Mouse (Mus musculus) heart, adult 2 months (tissue): Measurements from ENCODE around the gene Ier2. TPM values are rescaled to one million over a fixed set of nuclear protein-coding genes. Genes with fewer than 3 reads are reported as not detected.

Experiments used
- DNase-seq, 2 experiments: peaks; one replicate each; pipeline ENCODE4 v3.0.0; 2021
- H3K27ac ChIP-seq: fragments of 200-600 bp; 2 replicates; pipeline ENCODE4 v1.8.1; 2022
- H3K27me3 ChIP-seq: fragments of 200-500 bp; 2 replicates; pipeline ENCODE4 v1.6.1; 2012; ENCODE audit warnings: mild to moderate bottlenecking, low read length, inconsistent platforms, mixed read lengths; ENCODE audit not compliant: control insufficient read depth, insufficient read depth
- H3K36me3 ChIP-seq: fragments of 200-500 bp; 2 replicates; pipeline ENCODE4 v1.6.1; 2012; ENCODE audit warnings: low read length, inconsistent platforms; ENCODE audit not compliant: control insufficient read depth, insufficient read depth
- H3K4me1 ChIP-seq: fragments of 200-500 bp; 2 replicates; pipeline ENCODE4 v1.6.1; 2011; ENCODE audit warnings: low read length; ENCODE audit not compliant: control insufficient read depth, insufficient read depth
- H3K4me3 ChIP-seq: fragments of 200-600 bp; 2 replicates; pipeline ENCODE4 v1.8.1; 2022
- H3K79me2 ChIP-seq: fragments of 200-500 bp; replicated peaks from 2 replicates; pipeline ENCODE4 v1.6.1; 2012; ENCODE audit warnings: mild to moderate bottlenecking, inconsistent platforms, low read length, moderate library complexity, mixed read lengths; ENCODE audit not compliant: control insufficient read depth, insufficient read depth
- H3K9ac ChIP-seq: fragments of 200-500 bp; 2 replicates; pipeline ENCODE4 v1.6.1; 2012; ENCODE audit warnings: low read depth, mild to moderate bottlenecking, control low read depth, inconsistent platforms, low read length, mixed read lengths
- CTCF ChIP-seq: fragments of 200-600 bp; IDR thresholded peaks from 2 replicates; pipeline ENCODE4 v1.8.1; 2022; ENCODE audit warnings: antibody characterized with exemption, mild to moderate bottlenecking, moderate library complexity
- EP300 ChIP-seq: fragments of 200-500 bp; IDR thresholded peaks from 2 replicates; pipeline ENCODE4 v1.6.1; 2011; ENCODE audit warnings: low read depth, low read length, control low read depth; ENCODE audit not compliant: insufficient read depth
- POLR2A ChIP-seq: fragments of 200-500 bp; IDR thresholded peaks from 2 replicates; pipeline ENCODE4 v1.6.1; 2011; ENCODE audit warnings: mild to moderate bottlenecking, low read depth, low read length, control low read depth; ENCODE audit not compliant: insufficient read depth
- WGBS: fragments of 180-500 bp; shearing (Covaris S2); methylation state at CpG from one replicate; pipeline ENCODE4 v1.1.7; 2018; 5-methylcytosine and 5-hydroxymethylcytosine counted together
- intact Hi-C: fragments of 180-260 bp; cut with DNase I; formaldehyde crosslinking; loops from one replicate; pipeline ENCODE4 v1.15.1; 2025
- polyA plus RNA-seq: library from polyadenylated mRNA; depleted of rRNA; stranded (reverse); fragments of >200 nt; gene quantifications from 2 replicates; pipeline ENCODE4 v1.2.3, GENCODE M21; 2012
- total RNA-seq, 2 experiments: library from RNA; stranded (reverse); gene quantifications; 2 replicates each; pipeline ENCODE4 v1.2.3; 2021

Gene Ier2
- total and polyA plus RNA-seq, 3 experiments, result 8.1 to 13.0 (median 11.8) TPM

DNA sequence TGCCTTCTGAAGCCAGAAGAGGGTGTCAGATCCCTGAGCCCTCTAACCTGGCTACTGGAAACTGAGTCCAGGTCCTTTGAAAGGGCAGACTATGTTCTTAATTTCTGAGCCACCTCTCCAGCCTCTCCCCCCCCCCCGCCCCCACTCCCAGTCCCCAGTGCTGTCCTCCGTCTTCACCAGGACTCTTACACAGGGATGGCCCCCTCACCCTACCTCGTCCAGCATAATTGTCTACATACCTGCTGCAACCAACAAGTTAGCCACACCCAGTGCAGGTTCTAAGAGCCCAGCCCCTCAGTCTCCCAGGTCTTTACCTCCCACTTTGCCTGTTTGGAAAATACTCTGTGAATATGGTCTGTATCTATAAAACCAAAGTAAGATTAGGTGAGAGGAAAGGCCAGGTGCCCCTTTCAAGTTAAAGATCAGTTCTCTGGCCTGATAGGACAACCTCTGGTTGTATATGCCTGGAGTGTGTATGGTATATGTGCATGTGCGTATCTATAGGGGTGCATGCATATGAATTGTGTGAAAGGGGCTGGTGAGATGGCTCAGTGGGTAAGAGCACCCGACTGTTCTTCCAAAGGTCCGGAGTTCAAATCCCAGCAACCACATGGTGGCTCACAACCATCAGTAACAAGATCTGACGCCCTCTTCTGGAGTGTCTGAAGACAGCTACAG is 21.9 kb downstream of the Ier2 start:
- TF ChIP-seq POLR2A (no peak), EP300 (no peak), CTCF (no peak)
- H3K27ac ChIP-seq, result no peak overlapping the region
- H3K4me3 ChIP-seq, result no peak overlapping the region
- H3K79me2 ChIP-seq, result no peaks in the 10 kb centered on the region
- no peaks in the 10 kb centered on the region for H3K36me3 ChIP-seq
- H3K4me1 ChIP-seq, result peaks cover 2% of the 10 kb centered on the region; the same call in 1 of the 2 replicates
- no peak overlapping the region for H3K9ac ChIP-seq
- WGBS, result 79% methylated on average over 7 of the region's 7 CpGs
- H3K27me3 ChIP-seq, result no peaks in the 10 kb centered on the region
- intact Hi-C loops, result loop anchor here (2.0 kb wide), 1 partner anchor 170 kb away; no protein-coding TSS in a partner anchor
- no peak for DNase-seq

DNA sequence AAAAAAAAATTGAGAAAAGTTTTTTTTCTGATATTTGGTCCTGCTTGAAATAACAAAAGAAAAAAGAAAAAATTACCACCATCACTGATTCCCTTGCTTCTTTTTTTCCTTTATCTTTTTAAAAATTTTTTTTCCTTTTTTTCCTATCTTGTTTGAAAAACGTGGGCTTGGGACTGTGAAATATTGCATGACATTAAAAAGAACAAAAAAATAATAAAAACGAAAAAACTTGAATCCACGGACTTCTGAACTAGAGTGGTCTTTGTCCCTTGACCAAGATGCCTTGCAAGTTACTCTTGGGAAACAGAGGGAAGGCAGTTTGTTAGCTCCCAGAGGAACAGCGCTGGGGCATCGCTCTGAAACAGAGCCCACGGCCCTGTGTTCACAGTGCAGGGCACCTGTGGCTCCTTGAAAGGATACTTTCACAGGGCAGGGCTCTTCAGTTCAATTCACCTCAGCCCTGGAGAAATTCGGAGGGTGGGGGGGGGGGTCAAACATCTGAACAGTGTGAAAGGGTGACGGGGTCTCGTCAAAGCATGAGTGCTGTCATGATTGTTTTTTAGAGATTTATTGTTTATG is 22.6 kb downstream of the Ier2 start:
- H3K27ac ChIP-seq, result peak overlapping the region; percentile 83
- WGBS, result 36% methylated on average over 9 of the region's 9 CpGs
- no peak for TF ChIP-seq EP300
- no peak for TF ChIP-seq POLR2A
- TF ChIP-seq CTCF, result no peak
- H3K27me3 ChIP-seq, result no peaks in the 10 kb centered on the region
- no peak for DNase-seq
- H3K4me1 ChIP-seq, result peaks cover 2% of the 10 kb centered on the region
- intact Hi-C loops, result loop anchor here (2.0 kb wide), 1 partner anchor 171 kb away; no protein-coding TSS in a partner anchor
- H3K79me2 ChIP-seq, result no peaks in the 10 kb centered on the region
- no peak overlapping the region for H3K9ac ChIP-seq
- H3K4me3 ChIP-seq, result peak overlapping the region; percentile 85
- H3K36me3 ChIP-seq, result no peaks in the 10 kb centered on the region

DNA sequence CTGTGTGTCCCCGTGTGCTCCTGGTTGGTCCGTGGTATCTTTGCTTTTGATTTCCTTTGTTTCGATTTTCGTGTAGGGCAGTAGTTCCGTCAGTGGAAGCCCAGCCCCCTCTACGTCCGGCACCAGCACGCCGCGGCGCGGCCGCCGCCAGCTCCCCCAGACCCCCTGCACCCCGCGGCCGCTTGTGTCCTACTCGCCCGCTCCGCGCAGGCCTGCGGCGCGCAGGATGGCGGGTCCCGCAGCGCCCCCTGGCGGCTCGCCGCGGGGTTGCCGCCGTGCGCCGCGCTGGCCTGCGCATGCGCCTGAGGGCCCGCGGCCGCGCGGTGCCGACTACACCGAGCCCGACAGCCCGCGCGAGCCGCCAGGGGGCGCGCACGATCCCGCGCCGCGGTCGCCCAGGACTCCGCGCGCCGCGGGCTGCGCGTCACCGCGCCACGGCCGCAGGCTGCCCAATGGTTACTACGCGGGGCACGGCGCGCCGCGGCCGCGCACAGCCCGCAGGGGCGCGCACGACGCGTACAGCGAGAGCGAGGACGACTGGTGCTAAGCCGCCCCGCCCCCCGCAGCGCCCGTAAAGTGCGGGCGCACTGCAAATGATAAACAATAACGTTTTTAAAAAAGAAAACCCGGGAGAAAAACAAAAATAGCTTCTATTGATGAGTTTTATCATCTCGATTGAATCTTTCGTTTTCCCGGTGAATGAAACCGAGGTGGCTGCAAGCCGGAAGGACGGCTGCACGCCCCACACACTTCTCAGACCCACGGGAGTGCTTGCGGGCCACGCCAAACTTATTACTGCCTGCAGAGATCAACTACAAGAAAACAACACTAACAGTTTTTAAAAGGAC is 23.3 kb downstream of the Ier2 start:
- H3K36me3 ChIP-seq, result no peaks in the 10 kb centered on the region
- H3K27me3 ChIP-seq, result no peaks in the 10 kb centered on the region
- peak overlapping the region; percentile 87 for H3K9ac ChIP-seq
- peak overlapping the region; percentile 85 for H3K4me3 ChIP-seq
- TF ChIP-seq CTCF, result peak; percentile 65
- TF ChIP-seq EP300, result no peak
- peak; percentile 60; the same call in 1 of the 2 replicates for TF ChIP-seq POLR2A
- intact Hi-C loops, result loop anchor here (1.0 to 2.0 kb wide), 4 partner anchors 21 to 171 kb away; no protein-coding TSS in a partner anchor
- peaks cover 3% of the 10 kb centered on the region for H3K4me1 ChIP-seq
- H3K79me2 ChIP-seq, result no peaks in the 10 kb centered on the region
- DNase-seq, result peak; percentile 98 to 99
- H3K27ac ChIP-seq, result peak overlapping the region; percentile 91
- under 1% methylated on average over 106 of the region's 106 CpGs for WGBS

DNA sequence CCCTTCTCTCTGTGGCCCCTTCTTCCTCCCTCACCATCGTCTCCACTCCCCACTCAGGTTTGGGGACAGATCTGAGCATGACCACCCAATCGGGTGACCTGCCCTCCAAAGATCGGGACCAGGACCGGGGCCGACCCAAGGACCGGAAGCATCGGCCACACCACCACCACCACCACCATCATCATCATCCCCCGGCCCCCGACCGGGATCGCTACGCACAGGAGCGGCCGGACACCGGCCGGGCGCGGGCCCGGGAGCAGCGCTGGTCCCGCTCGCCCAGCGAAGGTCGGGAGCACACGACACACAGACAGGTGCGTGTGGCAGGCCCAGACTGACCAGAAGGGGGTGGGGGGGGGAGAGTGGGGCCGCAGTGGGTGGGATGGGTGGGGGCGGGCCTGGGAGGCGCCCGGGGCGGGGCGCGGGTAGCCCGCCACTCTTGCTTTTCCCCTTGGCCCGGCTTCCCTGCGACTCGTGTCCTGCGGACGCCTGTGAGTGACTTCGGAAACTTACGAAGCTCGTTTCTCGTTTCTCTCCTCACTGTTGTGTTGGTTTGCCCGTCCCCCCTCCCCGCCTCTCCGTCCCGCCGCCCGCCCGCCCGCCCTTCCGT is 24.0 kb downstream of the Ier2 start:
- DNase-seq, result no peak
- Histone ChIP-seq H3K27ac (peak overlapping the region; percentile 91), H3K4me3 (peak overlapping the region; percentile 66), H3K4me1 (peaks cover 3% of the 10 kb centered on the region), H3K36me3 (no peaks in the 10 kb centered on the region), H3K9ac (peak overlapping the region; percentile 87), H3K79me2 (no peaks in the 10 kb centered on the region), H3K27me3 (no peaks in the 10 kb centered on the region)
- no peak for TF ChIP-seq POLR2A
- TF ChIP-seq EP300, result no peak
- TF ChIP-seq CTCF, result no peak
- 2% methylated on average over 46 of the region's 52 CpGs for WGBS
- intact Hi-C loops, result loop anchor here (1.0 to 2.0 kb wide), 3 partner anchors 22 to 44 kb away; no protein-coding TSS in a partner anchor

DNA sequence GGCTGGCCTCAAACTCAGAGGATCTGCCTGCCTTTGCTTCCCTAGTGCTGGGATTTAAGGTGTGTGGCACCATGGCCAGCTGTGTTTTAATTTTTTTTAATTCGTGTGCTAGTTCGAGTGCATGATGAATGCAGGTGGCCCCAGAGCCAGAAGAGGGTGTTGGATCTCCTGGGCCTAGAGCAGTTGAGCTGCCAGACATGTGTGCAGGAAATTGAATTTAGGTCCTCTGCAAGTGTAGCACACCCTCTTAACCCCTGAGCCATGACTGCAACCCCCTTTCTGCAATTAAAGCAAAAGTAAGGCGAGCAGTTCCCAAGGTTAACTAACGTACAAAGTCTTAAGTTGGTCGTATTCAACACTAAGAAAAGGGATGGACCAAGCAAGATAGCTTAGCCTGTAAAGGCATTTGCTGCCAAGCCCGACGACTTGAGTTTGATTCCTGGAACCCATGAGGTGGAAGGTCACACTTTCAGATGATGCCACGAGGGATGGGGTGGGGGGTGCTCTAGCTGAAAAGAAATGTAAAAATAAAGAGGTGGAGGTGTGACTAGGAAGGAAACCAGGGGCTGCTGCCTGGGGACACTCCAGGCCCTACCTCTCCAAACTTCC is 24.6 kb downstream of the Ier2 start:
- peak overlapping the region; percentile 87 for H3K9ac ChIP-seq
- intact Hi-C loops, result loop anchor here (2.0 kb wide), 2 partner anchors 27 to 43 kb away; no protein-coding TSS in a partner anchor
- no peaks in the 10 kb centered on the region for H3K36me3 ChIP-seq
- H3K79me2 ChIP-seq, result no peaks in the 10 kb centered on the region
- no peaks in the 10 kb centered on the region for H3K27me3 ChIP-seq
- DNase-seq, result no peak
- no peak for TF ChIP-seq POLR2A
- no peak for TF ChIP-seq CTCF
- no peak for TF ChIP-seq EP300
- H3K27ac ChIP-seq, result no peak overlapping the region; the same call in 1 of the 2 replicates
- H3K4me1 ChIP-seq, result peaks cover 3% of the 10 kb centered on the region
- peak overlapping the region; percentile 66 for H3K4me3 ChIP-seq
- WGBS, result 57% methylated on average over 8 of the region's 8 CpGs
